8 mouse cellular contexts compared by ENCODE assay signal in genomic region chr11:96536146-96536545, GRCm38 (mm10).
DNase-seq lines count a peak whose midpoint lies in the region; ATAC-seq and TF ChIP-seq lines count a peak whose summit lies in the region.

No protein-coding gene starts in this region.

- no peak overlapping the region for H3K4me2 ChIP-seq in neural tube, embryonic 15.5 days

- H3K4me3 ChIP-seq in layer of hippocampus, adult 2 months, result no peak overlapping the region
- H3K4me3 ChIP-seq in neural tube, embryonic 15.5 days (replicated peaks), result no peak overlapping the region

- no peak overlapping the region for H3K9ac ChIP-seq in neural tube, embryonic 15.5 days (replicated peaks)

- no peak overlapping the region; the same call in 1 of the 2 replicates for H3K27ac ChIP-seq in layer of hippocampus, adult 2 months
- peak overlapping the region; percentile 56 for H3K27ac ChIP-seq in neural tube, embryonic 15.5 days (replicated peaks)

- 18% methylated on average over 5 of the region's 5 CpGs for WGBS in neural tube, embryonic 15.5 days

- peak; percentile 8 for DNase-seq in gastrocnemius, postnatal 10 days
- no peak for DNase-seq in gastrocnemius, adult 8-10 months (ENCODE audit: low spot score in 2 of 2)
- DNase-seq in 416B (ENCODE audit: low read depth), result peak; percentile 49
- DNase-seq in MN1 (ENCODE audit: low spot score), result peak; percentile 6
- peak; percentile 57 for DNase-seq in forelimb bud, embryonic 11.5 days (ENCODE audit: low read depth, low spot score)
- DNase-seq in layer of hippocampus, adult 2 months (ENCODE audit: low spot score in 2 of 2), result peak in 1 of 2 experiments; percentile 21
- DNase-seq in gastrocnemius, postnatal 25 days, result no peak

- ATAC-seq in neural tube, embryonic 15.5 days (ENCODE audit: low FRiP score), result no peak

- peaks cover 42% of the 10 kb centered on the region for H3K4me1 ChIP-seq in neural tube, embryonic 15.5 days

- H3K9me3 ChIP-seq in neural tube, embryonic 15.5 days (replicated peaks), result no peaks in the 10 kb centered on the region

- no peaks in the 10 kb centered on the region for H3K27me3 ChIP-seq in neural tube, embryonic 15.5 days (replicated peaks)

- H3K36me3 ChIP-seq in neural tube, embryonic 15.5 days, result no peaks in the 10 kb centered on the region

- peak; percentile 90 for TF ChIP-seq CTCF in layer of hippocampus, adult 2 months (conservative IDR thresholded peaks at IDR 0.05)

Comparison
In these comparisons a context has a peak if more than half of its experiments do, and no peak if none do; other contexts are left out.
1. DNase-seq: peak in gastrocnemius, postnatal 10 days (single experiment), 416B (single experiment), MN1 (single experiment) and forelimb bud, embryonic 11.5 days (single experiment); none in gastrocnemius, adult 8-10 months (0 of 2) and gastrocnemius, postnatal 25 days (single experiment).